Mouse (Mus musculus) NIH3T3 (cell line): ENCODE data around the gene Gsta4.
A peak's percentile ranks its signal among the peaks of the same experiment; 100 is the strongest.
"Not testable (repeated sequence)": the region's sequence is repeated elsewhere in the genome, so short reads cannot be mapped to it uniquely, and the experiment has no call there.

Experiments used
- DNase-seq: peaks from one replicate; pipeline ENCODE4 v3.0.0-alpha.2; 2012; ENCODE audit warnings: low read depth

The Gsta4 gene

DNA sequence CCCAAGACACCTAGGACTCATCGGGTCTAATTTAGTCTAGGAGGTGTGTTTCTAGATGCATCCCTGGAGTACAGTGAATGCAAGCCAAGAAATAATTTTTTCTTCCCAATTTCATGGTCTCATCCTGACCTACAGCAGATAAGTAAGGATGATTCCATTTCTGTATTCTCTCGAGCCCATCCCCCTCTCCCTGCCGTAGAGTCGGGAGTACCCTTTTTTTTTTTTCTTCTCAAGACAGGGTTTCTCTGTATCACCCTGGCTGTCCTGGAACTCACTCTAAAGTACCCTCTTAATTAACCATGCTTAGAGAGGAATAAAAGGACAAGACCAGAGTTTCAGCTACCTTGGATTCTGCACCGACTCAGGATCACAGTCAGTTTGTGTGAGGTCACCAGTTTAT is 4.4 kb upstream of the Gsta4 start:
- no peak for DNase-seq

GRCm38 (mm10) chr9:78179071-78179470 is 3.5 kb upstream of the Gsta4 start:
- no peak for DNase-seq

- peak; percentile 77 for DNase-seq
Measured at GRCm38 (mm10) chr9:78185686-78186085, 3.1 kb downstream of the Gsta4 start.

- DNase-seq, result no peak
Measured at GRCm38 (mm10) chr9:78188910-78189309, 6.3 kb downstream of the Gsta4 start.

GRCm38 (mm10) chr9:78190651-78191634 is 8.4 kb downstream of the Gsta4 start:
- peak; percentile 75 for DNase-seq

GRCm38 (mm10) chr9:78191736-78192135 is 9.2 kb downstream of the Gsta4 start:
- peak; percentile 86 for DNase-seq

GRCm38 (mm10) chr9:78193902-78194597 is 11.5 kb downstream of the Gsta4 start:
- peak; percentile 80 for DNase-seq

- DNase-seq, result no peak
Measured at GRCm38 (mm10) chr9:78195034-78195433, 12.5 kb downstream of the Gsta4 start.

DNA sequence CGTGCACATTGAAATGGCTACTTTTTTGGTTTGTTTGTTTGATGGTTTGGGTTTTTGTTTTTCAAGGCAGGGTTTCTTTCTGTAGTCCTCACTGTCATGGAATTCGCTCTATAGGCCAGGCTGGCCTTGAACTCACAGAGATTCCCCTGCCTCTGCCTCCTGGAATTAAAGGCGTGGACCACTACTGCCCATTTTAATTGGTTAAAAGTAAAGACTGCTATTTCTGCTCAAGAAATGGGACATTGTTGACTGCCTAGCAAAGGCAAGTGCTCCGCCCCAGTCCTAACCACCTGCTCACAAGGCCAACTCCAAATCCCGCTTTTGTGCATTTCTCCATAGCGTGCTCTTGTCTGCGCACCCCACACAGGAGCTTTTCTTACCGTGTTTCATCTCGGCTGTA is 15.2 kb downstream of the Gsta4 start:
- no peak for DNase-seq

- no peak for DNase-seq
Measured at GRCm38 (mm10) chr9:78204194-78204593, 21.6 kb downstream of the Gsta4 start.

DNA sequence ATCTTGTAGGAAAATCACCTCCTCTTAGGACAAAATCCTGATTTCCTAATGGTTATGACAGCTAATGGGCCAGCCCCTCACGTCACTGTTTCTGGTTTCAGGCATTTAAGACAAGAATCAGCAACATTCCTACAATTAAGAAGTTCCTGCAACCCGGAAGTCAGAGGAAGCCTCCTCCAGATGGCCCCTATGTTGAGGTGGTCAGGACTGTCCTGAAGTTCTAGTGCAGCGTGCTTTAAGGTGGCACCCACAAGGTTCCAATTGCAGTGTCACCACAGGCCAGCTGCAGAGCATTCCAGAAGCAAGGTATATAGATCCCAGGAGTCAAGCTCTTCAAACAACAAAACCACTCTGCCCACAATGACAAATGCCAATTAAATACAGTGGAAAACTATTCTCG is 26.4 kb downstream of the Gsta4 start:
- no peak for DNase-seq

DNA sequence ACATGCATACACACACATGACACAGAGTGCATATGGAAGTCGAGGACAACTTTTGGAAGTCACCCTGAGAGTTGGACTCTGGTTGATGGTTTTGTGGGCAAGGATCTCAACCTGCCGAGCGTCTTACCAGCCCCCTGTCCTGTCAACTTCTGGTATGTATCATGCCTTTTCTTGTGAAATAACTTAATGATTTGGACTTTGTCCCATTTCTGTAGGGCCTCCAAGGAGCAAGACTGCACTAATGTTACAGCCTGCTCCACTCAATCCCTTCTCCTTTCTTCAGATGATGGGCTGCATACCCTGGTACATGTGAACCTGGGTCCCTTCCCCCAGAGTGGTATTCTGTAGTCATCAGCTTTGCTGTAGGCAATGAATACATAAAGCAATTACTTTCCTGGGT is 27.5 kb downstream of the Gsta4 start:
- no peak for DNase-seq

- DNase-seq, result no peak
Measured at GRCm38 (mm10) chr9:78210821-78211220, 28.2 kb downstream of the Gsta4 start.

GRCm38 (mm10) chr9:78211521-78211920 is 28.9 kb downstream of the Gsta4 start:
- DNase-seq, result no peak

- DNase-seq, result peak; percentile 14
Measured at GRCm38 (mm10) chr9:78212341-78213049, 29.9 kb downstream of the Gsta4 start.

DNA sequence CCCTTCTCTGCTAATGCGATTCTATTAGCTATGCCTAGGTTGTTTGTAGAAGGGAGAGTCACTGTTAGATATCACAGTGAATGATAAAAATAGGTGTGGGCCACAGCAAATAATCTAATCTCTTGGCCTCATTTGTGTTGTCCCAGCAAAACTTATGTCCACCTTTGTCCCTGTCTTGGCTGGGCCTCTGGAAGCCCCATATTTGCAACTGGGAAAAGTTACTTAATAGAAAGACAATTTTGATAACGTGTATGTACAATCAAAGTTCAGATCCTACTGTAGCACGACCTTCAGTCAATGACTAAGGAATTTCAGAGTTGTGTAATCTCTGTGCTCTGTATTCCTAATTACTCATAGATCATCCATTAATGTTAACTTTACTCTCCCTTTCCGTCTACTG is 34.5 kb downstream of the Gsta4 start:
- DNase-seq, result no peak

DNA sequence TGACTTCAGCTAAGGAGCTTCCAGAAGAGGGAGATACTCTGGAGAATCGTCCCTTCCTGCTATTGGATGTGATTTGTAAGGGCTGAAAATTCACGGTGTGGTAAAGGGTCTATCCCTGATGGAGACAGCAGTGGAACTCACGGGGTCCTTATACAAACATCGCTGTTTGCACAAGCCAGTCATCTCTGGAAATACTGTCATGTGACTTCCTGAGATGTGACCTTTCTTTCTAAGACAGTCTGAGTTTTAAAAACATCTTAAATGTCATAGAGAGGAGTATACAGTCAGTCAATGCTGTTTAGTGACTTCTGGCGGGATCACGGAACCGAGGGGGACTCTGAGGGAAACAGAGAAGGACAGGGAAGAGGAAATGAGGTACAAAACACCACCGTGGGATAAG is 40.0 kb downstream of the Gsta4 start:
- DNase-seq, result no peak

DNA sequence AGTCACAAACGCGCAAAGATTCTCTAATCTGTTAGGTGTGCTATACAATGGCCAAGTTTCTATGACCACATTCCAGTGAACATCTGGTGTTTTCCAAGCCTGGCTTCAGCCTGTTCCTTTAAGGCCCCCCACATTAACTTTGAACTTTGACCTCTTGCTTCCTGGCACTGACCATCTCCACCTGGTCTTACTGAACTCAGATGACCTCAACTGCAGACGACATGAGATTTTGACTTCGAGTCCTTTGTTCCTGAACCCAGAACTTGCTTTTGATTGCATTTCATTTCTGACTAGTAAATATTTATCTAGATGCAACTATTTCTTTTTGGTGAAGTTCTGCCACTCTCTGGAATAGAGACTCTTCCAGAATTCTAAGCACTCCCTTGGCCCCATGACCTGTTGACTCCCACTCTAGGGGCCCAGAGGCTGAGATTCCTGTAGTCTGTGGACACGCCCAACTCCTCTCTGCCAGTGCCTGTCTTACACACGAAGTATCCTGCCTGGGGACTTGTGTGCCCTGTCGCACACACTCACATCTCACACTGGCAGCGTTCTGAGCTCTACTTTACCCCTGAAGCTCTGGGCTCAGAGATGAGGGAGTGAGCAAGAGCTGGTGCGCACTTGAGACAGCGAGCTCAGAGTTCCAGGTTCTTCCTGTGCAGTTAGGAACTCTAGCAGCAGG is 40.8 kb downstream of the Gsta4 start:
- DNase-seq, result no peak

GRCm38 (mm10) chr9:78224418-78224817 is 41.8 kb downstream of the Gsta4 start:
- no peak for DNase-seq

DNA sequence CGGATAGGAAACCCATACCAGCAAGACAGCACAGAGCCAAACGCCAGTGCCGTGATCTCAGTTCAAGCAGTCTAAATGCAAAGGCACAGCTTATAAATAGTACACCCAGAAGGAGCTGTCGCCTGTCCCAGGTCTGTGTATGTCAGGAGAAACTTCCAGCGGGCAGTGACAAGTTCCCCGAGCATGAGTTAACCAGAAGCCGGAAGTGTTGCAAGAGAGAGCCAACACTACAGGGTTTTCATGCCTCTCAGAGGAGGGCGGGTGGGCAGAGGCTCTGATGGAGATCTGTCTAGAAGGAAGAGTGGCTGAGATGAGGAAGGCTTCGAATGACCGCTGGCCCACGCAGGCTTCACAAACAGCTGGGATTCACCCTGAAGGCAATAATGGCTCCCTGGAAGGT is 42.7 kb downstream of the Gsta4 start:
- DNase-seq, result no peak

DNA sequence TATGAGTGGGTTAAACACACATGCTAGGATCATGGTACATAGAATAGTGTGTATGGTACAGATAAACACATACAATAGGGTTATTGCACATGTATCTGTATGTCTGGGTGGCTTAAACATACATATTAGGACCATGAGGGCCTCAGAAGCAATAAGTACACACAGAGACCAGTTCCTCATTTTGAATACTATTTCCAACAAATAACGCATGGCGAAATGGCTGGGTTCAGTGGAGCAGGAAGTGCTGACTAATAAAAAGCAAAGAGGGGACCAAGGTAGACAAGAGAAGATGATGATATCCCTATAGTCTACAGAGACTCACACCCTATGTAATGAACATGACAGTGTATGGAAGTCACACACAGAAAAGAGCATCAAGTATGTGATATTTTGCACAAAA is 45.5 kb downstream of the Gsta4 start:
- DNase-seq, result no peak

- DNase-seq, result not testable (repeated sequence)
Measured at GRCm38 (mm10) chr9:78229658-78230057, 47.1 kb downstream of the Gsta4 start.
